Mouse (Mus musculus): ENCODE results near the gene Prkd2.

The Prkd2 gene

GRCm38 (mm10) chr7:16842645-16843063 is at the start of gene Prkd2:
Prkd2 (plus strand) TSS chr7:16842902.
- DNase-seq = peak; percentile 95

- peak; percentile 46 to 77 for DNase-seq
Measured at GRCm38 (mm10) chr7:16793010-16793725, 49.5 kb upstream of the Prkd2 start.

GRCm38 (mm10) chr7:16794886-16795285 is 47.8 kb upstream of the Prkd2 start:
- DNase-seq = no peak

GRCm38 (mm10) chr7:16804409-16805028 is 38.2 kb upstream of the Prkd2 start:
- no peak for DNase-seq

GRCm38 (mm10) chr7:16807936-16808335 is 34.8 kb upstream of the Prkd2 start:
- DNase-seq = no peak

- peak in 1 of 2 experiments; percentile 42 for DNase-seq
Measured at GRCm38 (mm10) chr7:16808647-16809046, 34.1 kb upstream of the Prkd2 start.

GRCm38 (mm10) chr7:16809739-16810138 is 33.0 kb upstream of the Prkd2 start:
- peak; percentile 71 to 82 for DNase-seq

GRCm38 (mm10) chr7:16810399-16810919 is 32.2 kb upstream of the Prkd2 start:
- no peak for DNase-seq

- DNase-seq = peak; percentile 40 to 59
Measured at GRCm38 (mm10) chr7:16810920-16811648, 31.6 kb upstream of the Prkd2 start.

- no peak for DNase-seq
Measured at GRCm38 (mm10) chr7:16811649-16812070, 31.0 kb upstream of the Prkd2 start.

- DNase-seq = no peak
Measured at GRCm38 (mm10) chr7:16812505-16812904, 30.2 kb upstream of the Prkd2 start.

GRCm38 (mm10) chr7:16815351-16815941 is 27.3 kb upstream of the Prkd2 start, which contains the start of gene Strn4:
Strn4 (plus strand) TSS chr7:16815889.
- DNase-seq = no peak

- peak; percentile 83 to 90 for DNase-seq
Measured at GRCm38 (mm10) chr7:16816078-16816474, 26.6 kb upstream of the Prkd2 start.

GRCm38 (mm10) chr7:16816475-16817122 is 26.1 kb upstream of the Prkd2 start, which contains the start of gene Fkrp:
Fkrp (minus strand) TSS chr7:16816732.
- peak; percentile 71 to 72 for DNase-seq

GRCm38 (mm10) chr7:16817693-16818092 is 25.0 kb upstream of the Prkd2 start:
- no peak for DNase-seq

- no peak for DNase-seq
Measured at GRCm38 (mm10) chr7:16819794-16820193, 22.9 kb upstream of the Prkd2 start.

- no peak for DNase-seq
Measured at GRCm38 (mm10) chr7:16820271-16820763, 22.4 kb upstream of the Prkd2 start.

- no peak for DNase-seq
Measured at GRCm38 (mm10) chr7:16821091-16821490, 21.6 kb upstream of the Prkd2 start.

- DNase-seq = no peak
Measured at GRCm38 (mm10) chr7:16821669-16822101, 21.0 kb upstream of the Prkd2 start.

- DNase-seq = no peak
Measured at GRCm38 (mm10) chr7:16823734-16824133, 19.0 kb upstream of the Prkd2 start.

GRCm38 (mm10) chr7:16825785-16826184 is 16.9 kb upstream of the Prkd2 start:
- peak in 1 of 2 experiments; percentile 66 for DNase-seq

- DNase-seq = no peak
Measured at GRCm38 (mm10) chr7:16826571-16826970, 16.1 kb upstream of the Prkd2 start.
